Mouse (Mus musculus): ENCODE data around the gene Sap18b. TPM values are rescaled to one million over a fixed set of nuclear protein-coding genes. Genes with fewer than 3 reads are reported as not detected.

Gene Sap18b
- polyA plus RNA-seq, 1 experiment: 76.7 TPM

DNA sequence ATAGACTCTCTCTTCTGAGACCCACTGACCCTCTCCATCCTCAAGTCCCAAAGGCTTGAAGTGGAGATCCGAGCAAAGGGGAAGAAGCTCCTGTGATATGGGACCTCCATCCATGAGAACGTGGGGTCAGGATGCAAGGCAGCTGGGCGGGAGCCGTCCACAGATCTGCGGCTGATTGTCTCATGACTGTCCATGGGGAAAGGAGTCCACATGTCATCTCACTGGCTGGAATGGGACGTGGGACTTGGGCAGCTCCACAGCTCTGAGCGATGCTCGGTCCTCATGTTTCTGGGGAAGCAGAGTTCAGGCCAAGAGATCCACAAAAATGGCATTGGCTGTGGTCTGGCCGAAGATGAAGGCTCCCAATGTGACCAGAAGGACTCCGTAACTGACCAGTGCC, 12.1 kb downstream of the Sap18b start:
- no peak overlapping the region for H3K27ac ChIP-seq (ENCODE audit: insufficient read depth, low read depth, low read length)

GRCm38 (mm10) chr8:95839289-95839688, 14.1 kb downstream of the Sap18b start:
- Histone ChIP-seq H3K4me1 (ENCODE audit: control insufficient read depth, insufficient read depth, low read length) (no peaks in the 10 kb centered on the region), H3K27me3 (replicated peaks; ENCODE audit: control insufficient read depth, insufficient read depth, low read length) (no peaks in the 10 kb centered on the region), H3K27ac (ENCODE audit: insufficient read depth, low read depth, low read length) (no peak overlapping the region), H3K36me3 (ENCODE audit: control insufficient read depth, insufficient read depth, low read length) (no peaks in the 10 kb centered on the region; the same call in 1 of the 2 replicates), H3K4me3 (ENCODE audit: insufficient read depth, low read depth, low read length) (no peak overlapping the region)
- DNase-seq: no peak
- WGBS: 96% methylated on average over 4 of the region's 4 CpGs
- TF ChIP-seq CTCF (conservative IDR thresholded peaks at IDR 0.05; ENCODE audit: insufficient read depth, insufficient read length, low read depth, low read length) (no peak), POLR2A (IDR thresholded peaks at IDR 0.05; ENCODE audit: low read depth, low read length) (no peak)

More for the DNA sequence above, 12.1 kb downstream of the Sap18b start:
- TF ChIP-seq CTCF (conservative IDR thresholded peaks at IDR 0.05; ENCODE audit: insufficient read depth, insufficient read length, low read depth, low read length): no peak
- no peak for TF ChIP-seq POLR2A (IDR thresholded peaks at IDR 0.05; ENCODE audit: low read depth, low read length)
- no peak for DNase-seq
- Histone ChIP-seq H3K4me1 (ENCODE audit: control insufficient read depth, insufficient read depth, low read length) (peaks cover 3% of the 10 kb centered on the region; the same call in 1 of the 2 replicates), H3K27me3 (replicated peaks; ENCODE audit: control insufficient read depth, insufficient read depth, low read length) (no peaks in the 10 kb centered on the region), H3K36me3 (ENCODE audit: control insufficient read depth, insufficient read depth, low read length) (no peaks in the 10 kb centered on the region; the same call in 1 of the 2 replicates), H3K4me3 (ENCODE audit: insufficient read depth, low read depth, low read length) (no peak overlapping the region)
- 92% methylated on average over 10 of the region's 10 CpGs for WGBS

- 95% methylated on average over 15 of the region's 15 CpGs for WGBS
Observed at GRCm38 (mm10) chr8:95841436-95841835, 16.3 kb downstream of the Sap18b start.

DNA sequence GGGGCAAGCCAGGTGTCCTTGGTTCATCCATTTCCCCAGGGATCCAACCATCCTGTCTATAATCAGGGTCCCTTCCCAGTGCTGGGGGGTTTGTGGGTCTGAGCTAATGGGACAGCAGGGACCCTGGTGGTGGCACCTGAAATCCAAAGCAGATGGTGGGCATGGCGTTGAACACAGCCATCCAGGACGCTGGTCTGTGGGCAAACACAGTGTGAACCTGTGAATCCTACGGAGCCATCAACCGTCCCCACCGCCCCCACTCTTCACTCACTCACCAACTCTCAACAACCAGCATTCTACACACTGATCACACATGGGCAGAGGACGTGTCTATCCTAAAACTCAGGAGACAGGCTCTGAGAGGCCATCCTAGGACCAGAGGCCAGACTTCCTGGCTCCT, 18.8 kb downstream of the Sap18b start:
- TF ChIP-seq CTCF (conservative IDR thresholded peaks at IDR 0.05; ENCODE audit: insufficient read depth, insufficient read length, low read depth, low read length): no peak
- no peak for TF ChIP-seq POLR2A (IDR thresholded peaks at IDR 0.05; ENCODE audit: low read depth, low read length)
- WGBS: 94% methylated on average over 6 of the region's 6 CpGs
- no peak for DNase-seq
- H3K27ac ChIP-seq (ENCODE audit: insufficient read depth, low read depth, low read length): no peak overlapping the region
- H3K4me1 ChIP-seq (ENCODE audit: control insufficient read depth, insufficient read depth, low read length): no peaks in the 10 kb centered on the region
- no peaks in the 10 kb centered on the region; the same call in 1 of the 2 replicates for H3K36me3 ChIP-seq (ENCODE audit: control insufficient read depth, insufficient read depth, low read length)
- no peaks in the 10 kb centered on the region for H3K27me3 ChIP-seq (replicated peaks; ENCODE audit: control insufficient read depth, insufficient read depth, low read length)
- H3K4me3 ChIP-seq (ENCODE audit: insufficient read depth, low read depth, low read length): no peak overlapping the region

More at GRCm38 (mm10) chr8:95841436-95841835, 16.3 kb downstream of the Sap18b start:
- DNase-seq: no peak
- H3K27me3 ChIP-seq (replicated peaks; ENCODE audit: control insufficient read depth, insufficient read depth, low read length): no peaks in the 10 kb centered on the region
- no peaks in the 10 kb centered on the region; the same call in 1 of the 2 replicates for H3K36me3 ChIP-seq (ENCODE audit: control insufficient read depth, insufficient read depth, low read length)
- H3K4me3 ChIP-seq (ENCODE audit: insufficient read depth, low read depth, low read length): no peak overlapping the region
- TF ChIP-seq CTCF (conservative IDR thresholded peaks at IDR 0.05; ENCODE audit: insufficient read depth, insufficient read length, low read depth, low read length) (no peak), POLR2A (IDR thresholded peaks at IDR 0.05; ENCODE audit: low read depth, low read length) (no peak)
- H3K4me1 ChIP-seq (ENCODE audit: control insufficient read depth, insufficient read depth, low read length): no peaks in the 10 kb centered on the region
- no peak overlapping the region for H3K27ac ChIP-seq (ENCODE audit: insufficient read depth, low read depth, low read length)

DNA sequence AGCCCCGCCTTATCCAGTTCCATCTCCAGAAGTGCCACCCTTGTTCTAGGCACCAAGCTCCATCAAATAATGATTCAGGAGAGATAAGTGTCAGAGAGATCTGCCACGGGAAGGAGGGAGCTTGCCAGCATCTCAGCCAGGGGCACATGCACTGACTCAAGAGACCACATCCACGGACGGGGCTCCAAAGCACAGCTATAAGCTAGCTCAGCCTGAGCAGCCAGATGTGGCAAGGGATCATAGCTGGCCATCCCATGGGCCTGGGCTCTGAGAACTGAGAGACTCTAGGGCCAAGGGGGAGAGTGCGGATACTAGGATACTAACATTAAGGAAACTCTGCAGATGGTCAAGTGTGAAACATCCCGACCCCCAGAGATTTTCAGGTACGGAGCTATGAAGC, 19.9 kb downstream of the Sap18b start:
- H3K4me1 ChIP-seq (ENCODE audit: control insufficient read depth, insufficient read depth, low read length): no peaks in the 10 kb centered on the region
- no peaks in the 10 kb centered on the region; the same call in 1 of the 2 replicates for H3K36me3 ChIP-seq (ENCODE audit: control insufficient read depth, insufficient read depth, low read length)
- TF ChIP-seq CTCF (conservative IDR thresholded peaks at IDR 0.05; ENCODE audit: insufficient read depth, insufficient read length, low read depth, low read length) (no peak), POLR2A (IDR thresholded peaks at IDR 0.05; ENCODE audit: low read depth, low read length) (no peak)
- no peak overlapping the region for H3K4me3 ChIP-seq (ENCODE audit: insufficient read depth, low read depth, low read length)
- DNase-seq: no peak
- no peaks in the 10 kb centered on the region for H3K27me3 ChIP-seq (replicated peaks; ENCODE audit: control insufficient read depth, insufficient read depth, low read length)
- WGBS: 85% methylated on average over 7 of the region's 7 CpGs
- no peak overlapping the region for H3K27ac ChIP-seq (ENCODE audit: insufficient read depth, low read depth, low read length)

DNA sequence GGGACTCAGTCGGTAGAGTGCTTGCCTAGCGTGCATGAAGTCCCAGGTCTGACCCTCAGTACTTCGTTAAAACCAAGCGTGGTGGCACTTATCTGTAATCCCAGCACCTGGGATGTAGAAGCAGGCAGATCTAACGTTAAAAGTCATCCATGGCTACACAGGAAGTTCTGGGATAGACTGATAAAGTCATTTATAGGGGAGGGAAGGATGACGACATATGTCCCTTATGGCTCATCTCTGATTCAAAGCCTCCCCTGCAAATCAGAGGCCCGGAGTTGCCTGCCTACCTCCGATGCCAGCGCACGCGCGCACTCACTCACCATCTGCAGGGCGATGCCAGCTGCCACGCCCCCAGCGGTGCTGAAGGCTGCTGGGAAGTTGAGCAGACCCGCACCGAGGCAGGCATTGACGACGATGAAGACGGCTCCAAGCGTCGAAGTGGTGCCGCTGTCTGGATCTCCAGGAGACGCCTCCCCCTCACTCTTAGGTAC, 23.0 kb downstream of the Sap18b start:
- Histone ChIP-seq H3K27me3 (replicated peaks; ENCODE audit: control insufficient read depth, insufficient read depth, low read length) (no peaks in the 10 kb centered on the region), H3K4me1 (ENCODE audit: control insufficient read depth, insufficient read depth, low read length) (peaks cover 8% of the 10 kb centered on the region; the same call in 1 of the 2 replicates), H3K4me3 (ENCODE audit: insufficient read depth, low read depth, low read length) (no peak overlapping the region), H3K27ac (ENCODE audit: insufficient read depth, low read depth, low read length) (no peak overlapping the region), H3K36me3 (ENCODE audit: control insufficient read depth, insufficient read depth, low read length) (no peaks in the 10 kb centered on the region)
- WGBS: 87% methylated on average over 24 of the region's 24 CpGs
- no peak for DNase-seq
- TF ChIP-seq POLR2A (IDR thresholded peaks at IDR 0.05; ENCODE audit: low read depth, low read length): no peak
- TF ChIP-seq CTCF (conservative IDR thresholded peaks at IDR 0.05; ENCODE audit: insufficient read depth, insufficient read length, low read depth, low read length): no peak

GRCm38 (mm10) chr8:95848734-95849464, 23.8 kb downstream of the Sap18b start:
- Histone ChIP-seq H3K27ac (ENCODE audit: insufficient read depth, low read depth, low read length) (no peak overlapping the region), H3K4me3 (ENCODE audit: insufficient read depth, low read depth, low read length) (no peak overlapping the region), H3K36me3 (ENCODE audit: control insufficient read depth, insufficient read depth, low read length) (no peaks in the 10 kb centered on the region), H3K4me1 (ENCODE audit: control insufficient read depth, insufficient read depth, low read length) (peaks cover 8% of the 10 kb centered on the region; the same call in 1 of the 2 replicates), H3K27me3 (replicated peaks; ENCODE audit: control insufficient read depth, insufficient read depth, low read length) (no peaks in the 10 kb centered on the region)
- TF ChIP-seq POLR2A (IDR thresholded peaks at IDR 0.05; ENCODE audit: low read depth, low read length) (no peak), CTCF (conservative IDR thresholded peaks at IDR 0.05; ENCODE audit: insufficient read depth, insufficient read length, low read depth, low read length) (no peak)
- no peak for DNase-seq
- 94% methylated on average over 19 of the region's 19 CpGs for WGBS

Measured in kidney, adult 2 months (tissue).